Mouse (Mus musculus): ENCODE data around the gene Ddx54.

GRCm38 (mm10) chr5:120566681-120567252 is 45.8 kb upstream of the Ddx54 start:
- TF ChIP-seq POLR2A (IDR thresholded peaks at IDR 0.05; ENCODE audit: low read depth, low read length) (no peak), CTCF (IDR thresholded peaks at IDR 0.05; ENCODE audit: extremely low read depth, insufficient read depth, insufficient read length, insufficient replicate concordance) (no peak)
